Mouse (Mus musculus): ENCODE results near the gene Synj1. TPM values are rescaled to one million over a fixed set of nuclear protein-coding genes. Genes with fewer than 3 reads are reported as not detected.
A peak's percentile ranks its signal among the peaks of the same experiment; 100 is the strongest.

The Synj1 gene
- 10 to 100 TPM; 28.4 to 33.6 TPM for total RNA-seq (2021)
- long read RNA-seq, experiment 1, partial matches to known transcripts, result 1 of 6 reads
- long read RNA-seq, experiment 1, other reads (novel, unspliced or antisense), result 5 of 6 reads
- long read RNA-seq, experiment 2, result 0 reads

DNA sequence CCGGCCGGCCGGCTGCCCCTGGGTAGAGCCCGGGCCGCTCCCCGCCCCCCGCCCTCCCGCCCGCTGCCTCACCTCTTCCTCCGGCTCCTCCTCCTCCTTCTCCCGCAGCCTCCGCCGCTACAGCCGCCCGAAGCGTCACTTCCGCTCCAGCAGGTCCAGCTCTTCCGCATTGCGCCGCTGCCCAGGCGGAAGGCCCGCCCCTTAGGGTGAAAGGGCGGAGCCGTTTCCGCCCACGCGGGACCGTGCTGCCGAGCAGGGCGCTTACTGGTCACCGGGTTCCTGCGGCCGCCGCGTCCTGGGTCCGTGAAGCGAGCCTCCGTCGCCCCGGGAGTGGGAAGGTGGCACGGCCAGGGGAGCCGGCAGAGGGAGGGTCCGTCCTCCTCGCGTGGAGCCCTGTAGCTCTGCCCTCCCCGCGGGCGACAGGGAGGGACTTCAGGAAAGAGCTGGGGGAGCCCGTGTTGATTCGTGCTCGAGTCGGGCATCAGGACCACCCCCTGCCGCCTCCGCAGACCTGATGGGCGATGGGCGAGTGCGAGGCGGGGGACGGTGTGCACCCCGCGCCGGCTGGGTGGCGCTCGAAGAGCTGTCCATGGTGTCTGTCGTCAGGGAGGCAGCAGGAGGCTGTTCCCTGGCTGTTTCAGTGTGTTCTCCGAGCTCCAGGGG is at the start of gene Synj1:
Synj1 (minus strand) TSS at position 288 of the 663 bp plus-strand sequence.
- peak; percentile 91 to 96 for DNase-seq

DNA sequence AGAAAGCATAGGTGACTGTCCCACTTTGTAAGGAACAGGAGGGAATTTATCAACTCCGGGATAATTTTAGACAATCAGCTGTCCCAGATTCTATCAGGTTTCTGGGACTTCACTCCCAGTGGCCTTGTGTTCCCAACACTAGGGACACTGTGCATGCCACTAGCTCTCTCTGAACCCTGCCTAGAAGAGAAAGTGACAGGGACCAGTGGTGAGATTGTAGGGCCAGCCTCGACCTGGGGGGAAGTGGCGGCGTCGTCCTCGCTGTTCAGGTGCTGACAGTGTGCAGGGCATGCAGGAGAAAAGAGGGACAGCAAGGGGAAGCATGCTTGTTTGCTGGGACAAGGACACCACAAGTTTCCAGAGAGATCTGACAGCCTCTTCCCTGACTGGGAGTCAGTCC is 46.6 kb upstream of the Synj1 start:
- DNase-seq, result no peak

DNA sequence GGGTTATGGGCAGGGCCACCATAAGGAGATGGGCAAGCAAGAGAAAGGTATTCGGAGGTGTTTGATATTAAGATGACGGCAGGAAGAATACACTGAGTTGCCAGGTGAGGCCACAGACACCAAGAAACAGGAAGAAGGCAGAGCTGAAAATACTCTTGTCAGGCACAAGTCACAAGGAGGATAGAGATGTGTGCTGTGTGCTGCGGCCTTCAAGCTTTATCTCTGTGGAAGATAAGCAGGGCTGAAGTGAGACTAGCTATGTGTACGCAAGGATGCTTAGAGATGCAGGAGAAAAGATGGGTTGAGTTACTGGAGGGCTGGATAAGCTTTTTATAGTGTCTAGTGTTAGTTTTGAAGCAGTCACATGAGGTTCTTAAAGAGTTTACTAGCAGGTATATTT is 46.2 kb upstream of the Synj1 start:
- no peak for DNase-seq

DNA sequence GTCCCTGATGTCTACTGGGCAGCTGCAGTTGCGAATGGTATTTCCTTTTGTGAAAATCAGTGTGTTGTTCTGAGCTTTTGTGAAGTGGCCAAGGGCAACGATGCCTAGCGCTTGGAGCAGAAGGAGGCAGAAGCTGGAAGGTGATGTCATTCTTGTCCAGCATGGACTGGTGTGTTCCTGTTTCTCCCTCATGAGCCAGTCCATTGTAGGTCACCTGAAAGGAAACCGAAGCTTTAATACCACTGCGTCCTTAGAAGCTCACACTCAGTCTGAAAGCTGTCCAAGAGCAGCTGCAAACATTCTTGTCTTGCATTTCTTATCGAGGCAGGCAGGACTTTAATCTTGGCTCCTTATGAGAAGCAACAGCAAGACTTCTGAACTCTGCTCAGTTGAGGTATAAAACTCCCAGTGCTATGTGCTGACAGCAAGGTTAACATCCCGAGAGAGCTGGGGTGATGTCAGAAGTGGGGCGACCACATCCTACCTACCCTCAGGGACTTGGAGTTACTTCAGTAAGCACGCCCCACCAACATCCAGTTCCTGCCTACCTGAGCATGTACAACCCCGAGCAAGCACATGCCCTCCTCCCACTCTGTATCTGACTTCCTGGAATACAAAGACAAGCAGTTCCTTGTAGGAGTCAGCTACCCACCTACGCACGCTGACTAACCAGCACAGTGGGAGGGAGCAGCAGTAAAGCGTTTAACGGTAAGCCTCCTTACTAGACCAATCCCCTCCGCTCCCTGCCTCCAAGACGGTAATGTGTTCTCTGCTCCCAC is 45.1 kb upstream of the Synj1 start:
- peak in 1 of 2 experiments; percentile 18 for DNase-seq

DNA sequence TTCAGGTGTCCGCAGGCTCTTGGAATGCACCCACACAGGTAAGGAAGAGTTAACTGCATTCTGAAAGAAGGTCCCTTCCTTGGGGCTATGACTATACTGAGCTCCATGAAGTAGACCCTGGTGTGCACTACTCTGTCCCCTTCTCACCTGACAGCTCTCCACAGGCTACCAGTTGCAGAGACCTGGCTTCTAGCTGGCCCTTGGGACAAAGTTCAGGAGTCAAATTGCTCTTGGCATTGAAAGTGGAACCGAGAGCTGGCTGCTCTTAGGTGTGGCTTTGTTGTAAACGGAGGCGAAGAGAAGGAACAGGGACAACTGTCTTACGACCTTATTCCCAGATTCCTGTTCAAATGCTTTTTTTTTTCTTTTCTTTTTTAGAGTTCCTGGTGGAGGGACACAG is 44.0 kb upstream of the Synj1 start:
- no peak for DNase-seq

DNA sequence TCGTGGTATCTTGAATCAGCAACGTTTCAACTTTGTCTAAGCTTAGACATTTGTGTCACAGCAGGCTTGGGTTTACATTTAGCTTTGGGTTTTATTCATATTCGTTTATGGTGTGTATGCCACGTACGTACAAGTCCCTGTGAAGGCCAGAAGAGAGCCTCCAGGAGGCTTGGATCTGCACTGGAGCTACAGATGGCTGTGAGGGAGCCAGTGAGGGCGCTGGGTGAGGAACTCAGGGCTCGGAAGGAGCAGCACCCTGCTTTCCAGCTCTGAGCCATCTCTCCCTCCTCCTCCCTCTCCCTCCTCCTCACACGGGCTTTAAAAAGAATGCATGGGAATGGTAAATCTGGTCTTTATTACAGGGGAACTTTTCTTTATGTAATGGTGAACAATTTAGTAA is 42.5 kb upstream of the Synj1 start:
- no peak for DNase-seq

DNA sequence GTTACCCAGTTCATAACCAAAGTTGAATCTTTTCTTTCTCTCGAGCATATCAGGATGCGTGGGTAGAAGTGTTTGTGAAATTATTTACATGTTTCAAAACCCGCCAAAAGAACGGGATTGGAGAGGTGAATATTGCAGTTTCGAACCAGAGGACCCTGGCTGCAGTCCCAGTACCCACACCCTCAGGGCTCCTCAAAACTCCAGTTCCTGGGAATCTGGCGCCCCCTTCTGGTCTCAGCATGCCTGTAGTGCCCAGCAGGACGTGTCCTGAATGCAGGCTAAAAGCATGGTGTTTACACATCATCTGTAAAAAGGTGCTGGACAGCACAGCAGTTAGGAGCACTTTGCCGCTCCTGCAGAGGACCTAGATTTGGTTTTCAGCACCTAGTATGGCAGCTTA is 34.4 kb upstream of the Synj1 start:
- peak; percentile 39 to 60 for DNase-seq

DNA sequence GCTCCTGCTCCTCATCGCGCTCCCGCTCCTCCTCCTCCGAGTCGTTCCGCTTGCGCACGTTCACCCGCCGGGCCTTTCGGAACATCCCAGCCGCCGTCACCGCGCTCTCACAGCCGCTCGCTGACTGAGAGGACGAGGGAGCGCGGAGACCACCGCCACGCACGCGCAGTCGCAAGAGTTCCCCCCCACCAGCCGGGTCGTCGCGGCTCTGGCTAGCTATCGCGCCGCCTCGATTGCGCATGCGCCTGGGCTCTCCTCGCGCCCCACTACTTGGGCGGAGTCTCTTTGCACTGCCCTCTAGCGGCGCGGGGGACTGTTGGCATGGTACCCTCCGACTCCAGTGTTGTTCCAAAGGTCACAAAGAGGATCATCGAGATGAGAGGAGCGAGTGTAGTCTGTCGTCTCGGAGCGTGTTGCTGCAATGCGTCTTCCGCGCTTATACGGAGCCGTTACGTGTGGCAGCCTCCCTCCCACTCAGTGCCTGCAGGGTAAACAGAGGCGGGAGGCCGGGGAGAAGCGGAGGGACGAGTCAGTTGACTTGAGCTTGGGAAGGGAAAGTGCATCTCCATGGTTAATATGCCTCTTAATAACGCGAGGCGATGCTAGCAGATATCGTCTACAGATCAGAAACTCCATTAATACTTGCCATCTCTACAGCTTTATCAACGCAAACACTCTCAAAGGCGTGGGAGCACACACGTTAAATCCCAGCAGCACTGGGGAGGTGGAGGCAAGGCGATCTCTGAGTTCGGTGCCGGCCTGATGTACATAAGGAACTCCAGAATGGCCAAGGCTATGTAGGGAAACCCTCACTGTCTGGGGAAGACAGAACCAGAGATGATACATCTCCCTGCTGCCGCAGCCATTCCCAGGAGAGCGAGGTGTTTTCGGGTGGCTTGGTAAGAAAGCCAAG is 33.4 kb upstream of the Synj1 start, which contains the start of gene Paxbp1:
Paxbp1 (minus strand) TSS at position 274 of the 913 bp plus-strand sequence.
- DNase-seq, result peak; percentile 99 to 100

DNA sequence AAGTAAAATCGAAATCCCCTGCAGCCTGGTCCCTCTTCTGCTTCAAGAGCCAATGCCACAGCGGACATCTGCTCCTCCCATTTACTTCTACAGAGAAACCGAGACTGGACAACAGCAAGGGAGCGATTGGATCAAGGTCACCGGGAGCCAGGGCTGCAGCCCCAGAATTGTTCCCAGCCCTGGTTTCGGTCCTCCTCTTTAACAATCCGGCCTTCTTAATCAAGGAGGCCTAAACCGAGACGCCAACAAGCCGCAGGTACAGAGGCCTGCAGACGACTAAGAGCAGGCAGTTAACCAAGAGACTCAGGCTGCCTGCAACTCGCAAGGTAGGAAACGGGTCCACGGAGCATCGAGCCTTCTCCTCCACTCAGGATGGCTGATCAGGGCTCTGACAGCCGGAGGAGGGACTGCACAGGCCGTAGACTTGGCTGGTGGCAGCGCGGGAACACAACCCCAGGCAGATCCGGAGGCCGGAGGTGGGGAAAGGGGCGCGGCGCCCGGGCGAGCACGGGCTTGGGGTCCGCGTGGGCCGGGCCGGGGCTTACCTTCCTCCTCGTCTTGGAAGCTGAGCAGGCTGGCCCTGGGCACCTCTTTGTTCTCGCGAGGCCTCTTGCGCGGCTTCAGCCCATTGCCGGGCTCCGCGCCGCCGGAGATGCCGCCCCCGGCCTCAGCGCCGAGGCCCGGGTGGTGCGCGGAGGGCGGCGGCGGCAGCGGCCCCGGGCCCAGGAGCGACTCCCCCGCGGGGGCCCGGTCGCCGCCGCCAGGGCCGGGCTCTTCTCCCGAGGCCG is 32.5 kb upstream of the Synj1 start:
- DNase-seq, result peak; percentile 47 to 48

DNA sequence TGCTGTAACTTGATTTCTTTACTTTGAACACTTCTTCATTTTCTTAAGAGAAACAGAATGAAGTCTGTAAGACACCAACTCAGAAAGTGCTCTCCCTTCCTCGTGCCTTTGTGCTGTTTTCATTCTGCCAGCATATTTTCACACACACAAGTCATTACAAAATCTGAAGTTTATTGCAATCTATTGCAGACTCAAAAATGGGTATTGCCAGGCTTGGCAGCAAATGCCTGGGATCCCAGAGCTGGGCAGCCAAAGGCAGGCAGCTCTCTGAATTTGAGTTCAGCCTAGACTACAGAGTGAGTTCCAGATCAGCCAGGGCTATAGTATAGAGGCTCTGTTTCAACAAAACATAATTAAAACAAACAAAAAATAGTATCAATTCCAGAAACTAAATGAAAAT is 31.5 kb upstream of the Synj1 start:
- no peak for DNase-seq

DNA sequence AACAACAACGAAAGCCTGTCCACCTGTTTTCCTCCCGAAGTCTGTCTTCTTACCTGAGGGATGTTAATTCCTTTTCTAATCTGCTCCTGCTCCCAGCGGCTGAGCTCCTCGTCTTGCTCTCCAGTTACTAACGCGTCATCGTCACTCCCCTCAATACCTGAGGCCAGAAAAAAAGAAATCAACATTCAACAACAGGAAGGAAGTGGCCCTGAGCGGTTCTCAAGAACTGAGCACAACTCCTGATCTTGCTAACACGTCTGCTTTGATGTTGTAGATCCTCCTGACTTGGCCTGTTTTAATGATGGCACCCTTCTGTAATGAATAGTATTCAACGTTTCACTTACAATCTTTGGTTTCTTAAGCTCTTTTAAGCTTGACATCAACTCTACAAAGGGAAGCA is 24.8 kb upstream of the Synj1 start:
- no peak for DNase-seq

DNA sequence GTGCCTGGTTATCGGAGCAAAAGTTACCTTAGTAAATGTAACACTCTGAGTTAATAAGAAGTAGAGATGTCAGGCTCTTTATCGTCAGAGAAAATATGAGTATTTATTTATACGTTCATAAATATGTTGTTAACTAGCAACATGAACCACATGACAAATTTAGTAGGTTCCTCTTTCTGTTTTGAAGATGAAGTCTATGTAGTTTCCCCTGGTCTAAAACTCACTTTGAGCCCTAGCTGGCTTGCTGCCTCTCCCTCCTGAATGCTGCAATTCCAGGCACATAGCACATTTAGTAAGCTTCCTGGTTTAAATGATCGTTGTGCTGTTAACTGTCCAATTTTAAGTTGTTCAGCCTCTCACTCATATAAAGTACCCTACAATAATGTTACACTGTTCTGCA is 19.6 kb upstream of the Synj1 start:
- DNase-seq, result no peak

DNA sequence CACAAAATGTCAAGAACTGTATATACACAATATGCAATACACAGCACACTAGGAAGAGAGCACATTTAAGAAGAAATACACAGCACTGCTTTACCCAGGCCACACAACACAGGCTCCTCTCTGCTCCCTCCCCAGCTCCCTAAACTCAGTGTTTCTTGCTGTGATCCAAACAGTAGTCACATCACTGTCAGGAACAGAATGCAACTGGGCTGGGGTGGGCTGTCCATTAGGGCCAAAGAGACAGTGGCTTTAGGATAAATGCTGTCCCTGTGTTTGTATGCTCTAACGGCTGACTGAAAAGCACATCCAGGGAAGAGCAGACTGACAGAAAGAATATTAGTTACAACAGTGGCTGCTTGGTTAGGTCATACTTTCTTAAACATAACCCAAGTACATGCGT is 18.8 kb upstream of the Synj1 start:
- no peak for DNase-seq

DNA sequence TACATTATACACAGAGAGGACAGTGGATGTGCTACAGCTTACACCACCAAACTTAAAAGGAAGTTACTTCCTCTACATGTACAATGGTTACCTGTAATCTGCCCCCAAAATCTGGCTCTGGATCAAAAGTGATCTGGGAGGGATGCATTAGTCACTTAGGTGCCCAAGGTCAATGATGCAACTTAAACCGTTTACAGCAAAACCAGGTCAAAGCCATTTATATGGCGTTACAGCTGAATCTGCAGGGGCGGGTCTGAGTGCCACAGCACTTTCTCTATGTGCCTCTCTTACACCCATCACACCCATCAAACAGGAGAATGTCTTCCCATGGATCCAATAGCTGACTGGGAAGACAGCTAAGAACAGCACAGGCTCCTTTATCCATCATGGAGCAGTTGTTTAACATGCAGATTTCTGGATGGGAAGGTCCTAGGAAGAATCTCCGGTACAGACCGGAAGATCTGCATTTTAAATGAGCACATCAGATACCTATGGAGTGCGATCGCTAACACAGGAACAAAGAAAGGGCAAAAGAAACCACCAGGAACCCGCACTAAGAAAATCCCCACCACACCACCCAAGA is 18.1 kb upstream of the Synj1 start:
- no peak for DNase-seq

DNA sequence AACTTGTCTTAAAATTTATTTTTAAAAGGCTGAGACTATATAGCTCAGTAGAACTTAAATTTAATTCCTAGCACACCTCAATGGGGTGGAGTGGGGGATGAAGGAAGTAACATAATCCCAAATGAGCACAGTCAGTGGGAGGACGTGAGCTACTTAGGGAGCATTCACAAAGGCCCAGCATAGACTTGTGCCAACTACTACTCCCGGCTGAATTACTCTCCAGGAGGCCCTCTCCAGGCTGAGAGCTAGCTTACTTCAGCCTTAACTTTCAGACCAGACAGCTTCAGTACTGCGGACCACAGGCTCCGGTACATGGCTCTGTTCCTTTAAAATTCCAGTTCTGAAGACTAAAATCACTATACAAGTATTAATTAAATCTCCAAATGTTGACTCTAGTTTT is 15.2 kb upstream of the Synj1 start:
- no peak for DNase-seq

DNA sequence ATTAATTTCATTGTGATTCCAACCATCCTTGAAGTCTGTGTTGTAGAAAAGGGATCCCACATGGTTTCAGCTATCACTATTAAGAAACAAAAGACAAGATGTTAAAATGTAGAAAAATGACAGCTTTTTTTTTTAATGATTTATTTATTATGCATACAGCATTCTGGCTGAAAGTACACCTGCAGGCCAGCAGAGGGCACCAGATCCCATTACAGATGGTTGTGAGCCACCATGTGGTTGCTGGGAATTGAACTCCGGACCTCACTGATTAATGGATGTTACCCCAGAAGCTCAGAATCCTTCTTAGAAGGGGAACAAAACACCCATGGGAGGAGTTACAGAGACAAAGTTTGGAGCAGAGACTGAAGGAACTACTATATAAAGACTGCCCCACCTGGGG is 12.3 kb upstream of the Synj1 start:
- DNase-seq, result peak in 1 of 2 experiments; percentile 29

DNA sequence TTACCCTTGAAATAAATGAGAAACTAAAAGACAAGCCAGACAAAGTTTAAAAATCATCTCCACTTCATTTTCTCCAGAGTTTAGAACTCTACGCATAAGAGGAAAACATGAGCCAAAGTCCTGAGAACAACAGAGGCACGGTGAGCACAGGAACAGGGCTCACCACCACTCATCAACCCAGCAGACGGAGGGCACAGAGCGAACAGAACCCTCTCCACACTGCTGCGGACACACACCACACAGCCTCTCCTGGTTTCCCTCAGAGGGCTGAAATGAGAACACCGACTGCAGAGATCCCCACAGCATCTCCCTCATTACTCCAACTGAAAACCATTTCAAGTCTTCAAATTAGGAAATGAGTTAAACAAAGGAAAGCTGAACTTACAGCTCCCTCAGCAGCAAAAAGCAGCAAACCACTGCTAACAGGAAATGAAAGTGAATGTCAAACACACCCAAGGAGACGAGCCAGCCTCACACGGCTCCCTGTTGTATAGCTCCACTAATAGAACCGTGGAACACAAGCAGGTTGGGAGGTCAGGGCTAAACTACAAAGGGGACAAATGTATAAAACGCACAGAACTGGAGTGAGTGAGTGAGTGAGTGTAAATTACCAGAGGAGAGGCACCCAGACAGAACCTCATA is 9.9 kb upstream of the Synj1 start:
- no peak for DNase-seq

DNA sequence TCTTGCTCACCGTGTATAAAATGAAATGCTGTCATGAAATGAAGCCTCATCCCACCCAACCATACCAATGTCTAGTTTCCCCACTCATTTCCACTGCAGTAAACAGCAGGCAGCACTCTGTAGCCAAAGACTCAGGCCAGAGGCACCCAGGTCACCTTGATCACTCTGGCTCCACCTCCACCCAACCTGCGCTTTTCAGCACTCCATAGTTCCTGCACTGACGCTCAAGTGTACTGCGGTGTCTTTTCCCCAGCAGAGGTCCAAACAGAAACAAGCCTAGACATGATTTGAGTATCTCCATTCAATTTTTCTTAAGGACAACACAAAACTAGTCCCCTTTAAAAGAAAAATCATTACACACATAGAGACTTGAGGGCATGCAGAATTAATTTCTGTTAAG is 8.4 kb upstream of the Synj1 start:
- DNase-seq, result no peak

DNA sequence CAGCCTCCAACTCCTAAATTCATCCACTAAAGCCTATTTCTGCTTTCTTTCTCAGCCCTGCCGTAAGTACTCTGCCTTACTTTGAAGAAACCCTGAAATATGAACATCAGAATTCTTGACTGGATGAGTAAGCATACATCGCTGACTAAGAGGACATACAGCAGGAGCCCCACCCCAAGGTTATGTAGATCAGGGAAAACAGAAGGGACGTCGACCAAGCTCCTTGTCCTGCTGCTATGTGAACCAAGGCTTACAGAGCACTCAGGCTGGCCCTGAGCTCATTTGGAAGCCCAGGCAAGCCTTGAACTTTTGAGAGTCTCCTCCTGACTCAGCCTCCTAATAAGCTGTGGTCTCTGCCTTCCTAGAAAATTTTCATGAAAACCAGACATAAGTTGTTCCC is 4.7 kb upstream of the Synj1 start:
- no peak for DNase-seq

DNA sequence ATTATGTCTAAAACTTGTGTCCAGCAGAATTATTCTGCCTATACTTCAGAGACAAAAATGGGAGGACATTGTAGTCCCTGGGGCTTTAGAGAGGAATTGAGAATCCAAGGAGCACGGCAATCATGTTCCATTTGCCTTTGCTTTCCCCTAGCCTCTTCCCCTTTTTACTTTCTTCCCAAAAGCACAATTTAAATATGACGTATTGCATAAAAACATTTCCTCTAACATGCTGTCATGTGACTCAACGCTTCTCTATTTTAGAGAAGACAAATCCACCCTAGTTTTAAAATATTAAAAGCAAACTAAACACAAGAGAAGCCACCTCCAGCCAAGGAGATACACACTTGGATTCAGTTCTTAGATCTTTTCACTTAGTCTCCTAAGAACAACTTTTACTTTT is 739 bp upstream of the Synj1 start:
- peak in 1 of 2 experiments; percentile 19 for DNase-seq

DNA sequence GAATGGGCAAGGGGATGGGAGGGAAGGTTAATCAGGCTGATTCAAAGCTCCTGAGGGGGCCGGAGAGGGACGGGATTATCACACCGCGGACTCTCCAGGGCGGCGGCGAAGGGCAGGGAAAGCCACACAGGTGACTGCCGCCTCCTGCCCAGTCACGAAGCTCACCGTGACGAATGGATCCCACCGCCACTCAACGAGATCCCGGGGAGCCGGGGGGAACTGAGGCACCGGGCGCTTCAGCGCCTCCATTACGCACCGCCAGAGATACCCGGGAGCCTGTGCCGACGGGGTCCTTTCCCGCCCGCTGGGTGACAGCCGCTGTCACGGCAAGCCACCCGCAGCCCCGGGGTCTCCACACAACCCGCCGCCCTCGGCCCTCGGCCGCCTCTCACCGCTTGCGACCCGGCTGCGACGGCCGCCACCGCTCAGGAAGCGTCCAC is 507 bp downstream of the Synj1 start:
- no peak for DNase-seq

Data from heart, adult 18-20 months (tissue).